Mouse (Mus musculus): ENCODE data around the gene Cdca8.

The Cdca8 gene

DNA sequence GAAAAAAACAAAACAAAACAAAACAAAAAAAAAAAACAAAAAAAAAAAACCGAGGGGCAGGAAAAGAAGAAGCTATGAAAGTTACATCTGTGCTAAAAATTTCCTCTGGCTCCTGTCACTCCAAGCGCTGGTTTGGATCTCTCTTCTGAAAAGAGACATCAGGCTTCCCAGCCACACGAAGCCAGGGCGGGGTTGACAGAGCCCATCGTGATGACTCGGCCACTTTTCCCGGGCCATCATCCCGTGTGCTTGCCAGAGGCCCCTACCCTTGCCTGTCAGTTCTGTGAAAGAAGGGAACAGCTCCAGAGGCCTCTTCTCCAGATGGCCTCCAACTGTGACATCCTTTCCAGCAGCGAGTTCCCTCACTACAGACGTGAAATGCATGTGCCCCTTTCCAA lies 11.9 kb upstream of the Cdca8 start:
- no peak for DNase-seq

- no peak for DNase-seq
These were observed 11.3 kb upstream of the Cdca8 start for GRCm38 (mm10) chr4:124950181-124951035.

DNA sequence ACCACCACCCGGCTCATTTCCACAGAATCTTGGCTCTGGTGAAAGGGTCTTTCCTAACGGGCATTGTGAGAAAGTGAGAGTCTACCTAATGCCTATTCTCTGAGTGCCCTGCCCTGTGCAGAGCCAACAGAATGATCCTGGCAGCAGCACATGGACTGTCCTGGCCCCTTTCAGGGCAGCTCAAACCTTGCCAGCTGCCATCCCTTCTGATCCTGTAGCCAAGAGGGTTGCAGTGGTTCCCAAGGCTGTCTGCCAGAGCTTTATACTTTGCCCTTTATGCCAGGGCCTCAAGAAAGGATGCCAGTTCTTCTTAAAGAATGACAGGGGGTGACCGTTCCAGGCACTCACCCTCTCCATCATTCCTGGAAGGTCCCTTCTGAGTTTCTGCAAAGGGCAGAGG lies 10.4 kb upstream of the Cdca8 start:
- no peak for DNase-seq

DNA sequence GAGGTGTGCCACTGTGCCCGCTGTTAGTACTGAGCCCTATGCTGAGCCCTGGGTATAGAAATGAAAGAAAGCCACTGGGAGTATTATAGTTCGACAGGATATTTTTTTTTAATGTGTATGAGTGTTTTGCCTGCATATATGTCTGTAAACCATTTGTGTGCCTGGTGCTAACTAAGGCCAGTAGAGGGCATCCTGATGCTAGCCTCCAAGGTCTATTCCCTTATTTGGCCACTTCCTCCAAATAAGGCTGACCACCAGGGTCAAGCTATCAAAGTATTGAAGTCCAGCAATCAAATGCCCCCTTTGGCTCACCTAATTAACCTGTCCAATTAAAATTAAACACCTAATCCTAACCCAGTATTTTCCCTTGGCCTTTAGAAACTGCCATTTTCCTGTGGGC lies 5.8 kb upstream of the Cdca8 start:
- DNase-seq: no peak

- DNase-seq: no peak
These were observed 4.7 kb upstream of the Cdca8 start for GRCm38 (mm10) chr4:124943781-124944180.

GRCm38 (mm10) chr4:124943022-124943421 lies 3.9 kb upstream of the Cdca8 start:
- DNase-seq: peak; percentile 39

- peak; percentile 94 for DNase-seq
These were observed 2.3 kb downstream of the Cdca8 start, which contains the start of gene 9930104L06Rik for GRCm38 (mm10) chr4:124936613-124937471. TSS of gene 9930104L06Rik (plus strand) at chr4:124937048.

GRCm38 (mm10) chr4:124928102-124928501 lies 11.0 kb downstream of the Cdca8 start:
- DNase-seq: no peak

DNA sequence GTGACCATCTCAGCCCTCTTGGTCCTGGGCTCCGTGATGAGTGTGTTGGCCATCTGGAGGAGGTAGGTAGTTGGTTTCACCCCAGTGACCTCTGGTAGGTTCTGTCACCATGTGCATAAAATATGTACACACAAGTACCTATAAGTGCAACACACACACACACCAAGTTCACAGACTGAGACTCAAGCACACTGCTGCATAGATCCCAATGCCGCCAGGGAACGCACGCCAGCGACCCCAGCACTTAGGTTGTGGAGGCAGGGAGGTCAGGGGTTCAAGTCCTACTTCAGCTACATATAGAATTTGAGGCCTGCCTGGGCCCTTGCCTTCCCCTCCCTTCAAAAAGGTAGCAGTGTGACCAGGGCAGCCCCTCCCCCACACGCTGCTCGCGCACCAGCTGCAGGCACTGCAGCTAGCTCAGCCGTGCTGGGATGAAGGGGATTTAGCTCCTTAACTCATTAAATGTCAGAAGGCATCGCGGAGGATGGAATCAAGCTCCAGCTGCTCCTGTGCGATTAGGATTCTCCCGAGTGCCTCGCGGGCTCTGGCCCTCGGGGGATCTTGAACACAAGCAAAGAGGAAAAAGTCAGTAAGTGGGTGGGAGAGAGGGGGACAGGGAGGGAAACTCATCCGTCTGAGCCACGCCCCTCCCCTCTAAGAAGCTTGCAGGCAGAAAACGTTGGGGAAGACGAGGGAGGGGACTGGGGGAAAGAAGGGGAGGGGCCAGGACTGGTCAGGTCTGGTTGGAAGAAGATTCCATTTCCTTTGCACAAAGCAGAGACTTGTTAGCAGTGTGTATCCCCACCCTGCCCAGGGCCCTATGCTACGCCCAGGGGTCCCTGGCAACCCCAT lies 32.9 kb downstream of the Cdca8 start:
- no peak for DNase-seq

DNA sequence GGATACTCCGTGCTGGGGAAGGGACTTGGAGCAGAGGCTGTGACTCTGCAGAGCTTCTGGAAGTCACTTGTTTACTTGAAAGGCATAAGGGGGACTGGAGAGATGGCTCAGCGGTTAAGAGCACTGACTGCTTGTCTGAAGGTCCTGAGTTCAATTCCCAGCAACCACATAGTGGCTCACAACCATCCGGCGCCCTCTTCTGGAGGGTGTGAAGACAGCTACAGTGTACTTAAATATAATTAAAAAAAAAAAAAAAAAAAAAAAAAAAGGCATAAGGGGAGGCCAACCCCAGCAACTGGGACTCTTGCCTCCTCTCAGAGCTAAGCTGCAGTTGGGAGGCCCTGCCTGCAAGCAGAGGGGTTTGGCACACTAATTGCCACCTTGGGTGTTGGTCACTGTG lies 33.7 kb downstream of the Cdca8 start:
- no peak for DNase-seq

DNA sequence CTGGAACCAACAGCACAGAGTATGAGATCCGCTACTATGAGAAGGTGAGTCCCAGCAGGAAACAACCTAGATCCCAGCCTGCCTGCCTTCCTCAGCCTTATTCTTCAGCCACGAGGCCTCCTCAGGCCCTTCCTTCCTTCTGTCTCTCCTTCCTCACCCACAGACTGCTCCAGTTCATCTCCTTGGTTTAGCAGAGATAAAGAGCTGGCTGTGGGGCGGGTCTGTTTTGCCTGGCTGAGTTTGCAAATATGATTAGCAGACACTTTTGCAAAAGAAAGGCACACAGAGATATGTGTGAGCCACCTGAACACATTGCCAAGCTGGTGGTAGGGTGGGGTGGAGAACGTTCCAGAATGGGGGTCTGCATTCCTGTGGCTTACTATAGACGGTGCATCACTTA lies 39.2 kb downstream of the Cdca8 start:
- DNase-seq: no peak

GRCm38 (mm10) chr4:124898428-124898827 lies 40.7 kb downstream of the Cdca8 start:
- no peak for DNase-seq

GRCm38 (mm10) chr4:124894508-124895428 lies 44.3 kb downstream of the Cdca8 start:
- DNase-seq: peak; percentile 88

- peak; percentile 34 for DNase-seq
These were observed 45.3 kb downstream of the Cdca8 start for GRCm38 (mm10) chr4:124893769-124894168.

- no peak for DNase-seq
These were observed 48.3 kb downstream of the Cdca8 start for GRCm38 (mm10) chr4:124890831-124891230.

DNA sequence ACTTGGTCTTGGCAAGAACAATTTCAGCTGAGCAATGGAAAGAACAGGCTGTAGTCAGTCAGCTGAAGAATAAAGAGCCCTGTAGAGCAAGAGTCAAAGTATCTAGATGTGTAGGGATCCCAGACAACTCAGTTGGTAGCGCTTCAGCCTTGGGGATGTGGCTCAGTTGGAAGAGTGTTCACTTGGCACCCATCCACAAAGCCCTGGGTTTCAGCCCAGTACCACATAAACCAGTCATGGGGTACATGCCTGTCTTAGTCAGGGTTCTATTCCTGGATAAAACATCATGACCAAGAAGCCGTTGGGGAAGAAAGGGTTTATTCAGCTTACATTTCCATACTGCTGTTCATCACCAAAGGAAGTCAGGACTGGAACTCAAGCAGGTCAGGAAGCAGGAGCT lies 49.2 kb downstream of the Cdca8 start:
- DNase-seq: no peak

GRCm38 (mm10) chr4:124888702-124889101 lies 50.4 kb downstream of the Cdca8 start:
- no peak for DNase-seq

DNA sequence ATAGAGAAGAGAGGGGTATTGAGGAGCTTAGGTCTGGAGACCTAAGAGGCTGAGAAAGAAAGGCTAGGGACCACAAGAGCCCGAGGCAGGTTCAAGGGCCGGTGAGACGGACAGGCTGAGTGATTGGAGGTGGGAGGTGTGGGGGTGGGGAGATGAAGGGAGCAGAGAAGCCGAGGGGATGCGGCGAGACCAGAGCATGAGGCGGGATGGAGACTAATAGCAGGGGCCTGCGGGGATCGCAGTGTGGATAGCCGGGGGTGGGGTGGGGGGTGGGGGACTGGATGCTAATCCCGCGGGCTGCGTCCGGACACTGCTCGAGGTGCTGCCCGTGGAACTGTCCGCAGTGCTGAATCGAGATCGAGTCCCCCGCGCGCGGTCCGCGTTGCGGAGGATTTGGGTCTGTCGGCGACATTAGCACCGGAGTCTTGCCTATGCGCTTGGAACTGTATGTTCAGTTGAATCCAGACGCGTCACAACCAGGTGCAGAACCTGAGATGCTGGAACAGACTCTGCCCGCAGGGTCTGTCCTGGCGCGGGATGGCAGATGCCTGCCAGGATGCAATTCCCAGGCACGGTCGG lies 56.9 kb downstream of the Cdca8 start:
- no peak for DNase-seq

DNA sequence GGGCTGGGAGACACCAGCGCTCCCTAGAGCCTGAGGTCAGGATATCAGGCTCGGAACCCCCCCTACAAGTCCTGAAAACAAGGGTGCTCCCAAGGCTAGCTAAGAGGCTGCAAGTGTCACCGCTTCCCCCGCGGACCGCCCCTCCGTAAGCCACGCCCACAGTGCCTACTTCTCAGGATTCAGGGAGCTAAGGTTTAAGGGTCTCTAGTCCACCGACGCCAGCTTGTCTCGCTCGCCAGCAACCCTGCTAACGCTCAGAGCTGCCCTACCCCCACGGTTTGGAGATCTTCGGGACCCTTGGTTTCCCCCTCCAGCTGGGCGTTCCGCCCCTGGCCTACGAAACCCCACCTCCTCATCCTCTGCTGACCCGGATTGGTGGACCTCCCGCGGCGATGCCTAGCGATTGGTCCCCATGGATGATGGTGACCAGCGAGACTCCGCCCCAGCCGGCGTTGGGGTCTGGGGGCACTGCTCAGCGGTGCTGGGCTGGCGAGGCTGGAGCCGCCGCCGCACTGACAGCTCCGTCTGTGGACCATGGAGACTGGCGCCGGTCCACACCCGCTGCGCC lies 57.7 kb downstream of the Cdca8 start:
- DNase-seq: peak; percentile 63

- DNase-seq: no peak
These were observed 58.5 kb downstream of the Cdca8 start, which contains the start of gene Epha10 for GRCm38 (mm10) chr4:124880599-124880998. TSS of gene Epha10 (plus strand) at chr4:124880899.

- DNase-seq: no peak
These were observed 66.4 kb downstream of the Cdca8 start for GRCm38 (mm10) chr4:124872719-124873118.
